In genomic region chr11:102406900-102407833, GRCm38 (mm10) we compare ENCODE assay signal across 8 mouse cellular contexts. TPM values are rescaled to one million over a fixed set of nuclear protein-coding genes. Genes with fewer than 3 reads are reported as not detected.
DNase-seq lines count a peak whose midpoint lies in the region; ATAC-seq lines count a peak whose summit lies in the region.

No protein-coding gene starts in this region.

- H3K9me3 ChIP-seq in intestine, embryonic 16.5 days (ENCODE audit: control insufficient read depth, low read length): no peaks in the 10 kb centered on the region
- no peaks in the 10 kb centered on the region for H3K9me3 ChIP-seq in limb, embryonic 10.5 days (replicated peaks)
- H3K9me3 ChIP-seq in midbrain, embryonic 11.5 days (ENCODE audit: control insufficient read depth, low read length): no peaks in the 10 kb centered on the region

- ATAC-seq in intestine, embryonic 16.5 days: peak; percentile 71
- peak; percentile 73 for ATAC-seq in midbrain, embryonic 11.5 days (ENCODE audit: low FRiP score)

- peaks cover 9% of the 10 kb centered on the region; the same call in 1 of the 2 replicates for H3K36me3 ChIP-seq in intestine, embryonic 16.5 days (ENCODE audit: control insufficient read depth, insufficient read depth, low read length)
- peaks cover 38% of the 10 kb centered on the region for H3K36me3 ChIP-seq in limb, embryonic 10.5 days
- peaks cover 9% of the 10 kb centered on the region; the same call in 1 of the 2 replicates for H3K36me3 ChIP-seq in midbrain, embryonic 11.5 days (ENCODE audit: control insufficient read depth, insufficient read depth, low read length)

- no peaks in the 10 kb centered on the region for H3K27me3 ChIP-seq in intestine, embryonic 16.5 days (replicated peaks; ENCODE audit: control insufficient read depth, insufficient read depth, low read length)
- H3K27me3 ChIP-seq in limb, embryonic 10.5 days (ENCODE audit: low read depth, poor library complexity, severe bottlenecking): peaks cover 6% of the 10 kb centered on the region
- H3K27me3 ChIP-seq in midbrain, embryonic 11.5 days (ENCODE audit: control insufficient read depth, insufficient read depth, low read length): no peaks in the 10 kb centered on the region

- peak overlapping the region; percentile 74 for H3K4me2 ChIP-seq in intestine, embryonic 16.5 days (ENCODE audit: low read depth, low read length)
- peak overlapping the region; percentile 88 for H3K4me2 ChIP-seq in midbrain, embryonic 11.5 days

- DNase-seq in adrenal gland, postnatal 10 days: peak; percentile 98
- peak; percentile 86 for DNase-seq in embryo, embryonic 11.5 days (ENCODE audit: low read depth, low spot score)
- peak; percentile 87 to 93 for DNase-seq in gastrocnemius, postnatal 36 days
- DNase-seq in limb, embryonic 10.5 days (ENCODE audit: low spot score): peak; percentile 95
- peak; percentile 99 for DNase-seq in midbrain, embryonic 11.5 days (ENCODE audit: low spot score, missing footprints)
- peak; percentile 88 for DNase-seq in right cerebral cortex, postnatal 4 days
- DNase-seq in yolk sac, embryonic 10.5 days (ENCODE audit: low spot score): peak; percentile 93

- WGBS in intestine, embryonic 16.5 days: under 1% methylated on average over 77 of the region's 85 CpGs
- WGBS in limb, embryonic 10.5 days: under 1% methylated on average over 85 of the region's 85 CpGs
- under 1% methylated on average over 80 of the region's 85 CpGs for WGBS in midbrain, embryonic 11.5 days

- peak overlapping the region; percentile 95 for H3K9ac ChIP-seq in intestine, embryonic 16.5 days (ENCODE audit: low read depth, low read length)
- H3K9ac ChIP-seq in midbrain, embryonic 11.5 days (ENCODE audit: low read length): peak overlapping the region; percentile 89

- intact Hi-C loops in gastrocnemius, postnatal 36 days (cut with DNase I): loop anchor here (1.0 kb wide), 1 partner anchor 88 kb away; the partner anchor contains the start of gene Ubtf

- H3K27ac ChIP-seq in intestine, embryonic 16.5 days (ENCODE audit: low read length): peak overlapping the region; percentile 98
- peak overlapping the region; percentile 92 for H3K27ac ChIP-seq in limb, embryonic 10.5 days
- H3K27ac ChIP-seq in midbrain, embryonic 11.5 days (ENCODE audit: low read depth, low read length): peak overlapping the region; percentile 65

- peak overlapping the region; percentile 92 for H3K4me3 ChIP-seq in intestine, embryonic 16.5 days (ENCODE audit: low read length)
- H3K4me3 ChIP-seq in limb, embryonic 10.5 days: peak overlapping the region; percentile 87
- H3K4me3 ChIP-seq in midbrain, embryonic 11.5 days (ENCODE audit: low read depth, low read length): peak overlapping the region; percentile 81

- peaks cover 33% of the 10 kb centered on the region for H3K4me1 ChIP-seq in intestine, embryonic 16.5 days (ENCODE audit: control insufficient read depth, insufficient read depth, low read length)
- peaks cover 52% of the 10 kb centered on the region for H3K4me1 ChIP-seq in limb, embryonic 10.5 days
- H3K4me1 ChIP-seq in midbrain, embryonic 11.5 days (ENCODE audit: control insufficient read depth, insufficient read depth, low read length): peaks cover 13% of the 10 kb centered on the region

RNA-seq across cellular contexts. Expression of gene Slc25a39, which starts 0.6 kb away (rescaled TPM):
- 100 to 1,000 TPM; 327 to 377 TPM for total RNA-seq in adrenal gland, postnatal 10 days (2021)
- total RNA-seq in gastrocnemius, postnatal 36 days (2021): 10 to 100 TPM; 56.2 to 64.3 TPM
- 366 and 376 TPM in 2 replicates for polyA plus RNA-seq in intestine, embryonic 16.5 days (2015; fragmentation: Nextera tagmentation; extraction: Ambion mirVana)
- 209 and 242 TPM in 2 replicates for polyA plus RNA-seq in limb, embryonic 10.5 days (2016; fragmentation: Nextera tagmentation; extraction: Ambion mirVana)
- 167 and 193 TPM in 2 replicates for polyA plus RNA-seq in midbrain, embryonic 11.5 days (2014; fragmentation: Nextera tagmentation; extraction: Ambion mirVana)

RNA-seq across cellular contexts. Expression of gene Rundc3a, which starts 14.0 kb away (rescaled TPM):
- total RNA-seq in adrenal gland, postnatal 10 days (2021): 10 to 100 TPM; 21.2 to 34.3 TPM
- not detected for total RNA-seq in gastrocnemius, postnatal 36 days (2021)
- polyA plus RNA-seq in intestine, embryonic 16.5 days (2015; fragmentation: Nextera tagmentation; extraction: Ambion mirVana): 6.0 and 6.8 TPM in 2 replicates
- polyA plus RNA-seq in limb, embryonic 10.5 days (2016; fragmentation: Nextera tagmentation; extraction: Ambion mirVana): 1.2 and 1.3 TPM in 2 replicates
- 42.0 and 43.0 TPM in 2 replicates for polyA plus RNA-seq in midbrain, embryonic 11.5 days (2014; fragmentation: Nextera tagmentation; extraction: Ambion mirVana)

RNA-seq across cellular contexts. Expression of gene Grn, which starts 22.9 kb away (rescaled TPM):
- 100 to 1,000 TPM; 161 to 189 TPM for total RNA-seq in adrenal gland, postnatal 10 days (2021)
- total RNA-seq in gastrocnemius, postnatal 36 days (2021): 10 to 100 TPM; 23.5 to 24.8 TPM
- 221 and 245 TPM in 2 replicates for polyA plus RNA-seq in intestine, embryonic 16.5 days (2015; fragmentation: Nextera tagmentation; extraction: Ambion mirVana)
- polyA plus RNA-seq in limb, embryonic 10.5 days (2016; fragmentation: Nextera tagmentation; extraction: Ambion mirVana): 78.5 and 93.2 TPM in 2 replicates
- polyA plus RNA-seq in midbrain, embryonic 11.5 days (2014; fragmentation: Nextera tagmentation; extraction: Ambion mirVana): 36.8 and 39.3 TPM in 2 replicates

RNA-seq across cellular contexts. Expression of gene Fam171a2, which starts 40.3 kb away (rescaled TPM):
- total RNA-seq in adrenal gland, postnatal 10 days (2021): 10 to 100 TPM; 12.3 to 15.3 TPM
- 1 to 10 TPM; 1.4 to 1.6 TPM for total RNA-seq in gastrocnemius, postnatal 36 days (2021)
- 0.86 and 1.8 TPM in 2 replicates for polyA plus RNA-seq in intestine, embryonic 16.5 days (2015; fragmentation: Nextera tagmentation; extraction: Ambion mirVana)
- polyA plus RNA-seq in limb, embryonic 10.5 days (2016; fragmentation: Nextera tagmentation; extraction: Ambion mirVana): 3.7 and 4.2 TPM in 2 replicates
- 7.2 and 10.6 TPM in 2 replicates for polyA plus RNA-seq in midbrain, embryonic 11.5 days (2014; fragmentation: Nextera tagmentation; extraction: Ambion mirVana)

RNA-seq across cellular contexts. Expression of gene Slc4a1, which starts 41.2 kb away (rescaled TPM):
- total RNA-seq in adrenal gland, postnatal 10 days (2021): 10 to 100 TPM; 26.6 to 64.2 TPM
- under 1 TPM in 1 of 2 experiments, not detected in 1; 0.31 TPM for total RNA-seq in gastrocnemius, postnatal 36 days (2021)
- 11.2 and 19.3 TPM in 2 replicates for polyA plus RNA-seq in intestine, embryonic 16.5 days (2015; fragmentation: Nextera tagmentation; extraction: Ambion mirVana)
- polyA plus RNA-seq in limb, embryonic 10.5 days (2016; fragmentation: Nextera tagmentation; extraction: Ambion mirVana): 34.5 and 37.2 TPM in 2 replicates
- polyA plus RNA-seq in midbrain, embryonic 11.5 days (2014; fragmentation: Nextera tagmentation; extraction: Ambion mirVana): 30.6 and 31.3 TPM in 2 replicates

Comparison
In these comparisons a context has a peak if more than half of its experiments do, and no peak if none do; other contexts are left out.
1. Peak in every context shown above with its lines: DNase-seq, ATAC-seq, H3K4me3 ChIP-seq and H3K27ac ChIP-seq.